Mouse (Mus musculus): ENCODE results near the gene Dcdc2a.

- no peak for TF ChIP-seq CTCF (IDR thresholded peaks at IDR 0.05; ENCODE audit: low read depth, low read length)
- TF ChIP-seq POLR2A (IDR thresholded peaks at IDR 0.05; ENCODE audit: extremely low read depth, insufficient read depth, low read length): no peak
These were observed 41.5 kb downstream of the Dcdc2a start for GRCm38 (mm10) chr13:25097348-25097747.

Data from liver, adult 2 months (tissue).